ENCODE assay signal across 32 mouse cellular contexts in genomic region chr6:92854873-92855272, GRCm38 (mm10). TPM values are rescaled to one million over a fixed set of nuclear protein-coding genes. Genes with fewer than 3 reads are reported as not detected.
DNase-seq lines count a peak whose midpoint lies in the region; ATAC-seq and TF ChIP-seq lines count a peak whose summit lies in the region.
"Had no signal": no experiment of that assay in that cellular context is flagged by ENCODE, and none has a peak within 500 bp of the region (broad histone marks: within the 10 kb centered on the region; RNA-seq: fewer than 3 reads in every experiment).

No protein-coding gene starts in this region.

- peaks cover 47% of the 10 kb centered on the region for H3K4me1 ChIP-seq in heart, embryonic 10.5 days
- H3K4me1 ChIP-seq in lung, embryonic 14.5 days (ENCODE audit: insufficient read depth), result no peaks in the 10 kb centered on the region
- peaks cover 15% of the 10 kb centered on the region for H3K4me1 ChIP-seq in lung, embryonic 16.5 days (replicated peaks; ENCODE audit: control insufficient read depth, insufficient read depth, low read length)
- H3K4me1 ChIP-seq: embryonic facial prominence, embryonic 15.5 days had no signal

- intact Hi-C loops in heart, postnatal 25 days (cut with DNase I), result no loop called here
- intact Hi-C loops in left cerebral cortex, postnatal 14 days (cut with DNase I), result no loop called here

- no peak for DNase-seq in heart, embryonic 10.5 days (ENCODE audit: low spot score)
- DNase-seq in heart, postnatal 25 days (ENCODE audit: low spot score), result no peak
- DNase-seq in lung, embryonic 14.5 days, result peak; percentile 42
- DNase-seq in lung, postnatal 36 days, result peak; percentile 74
- no peak for DNase-seq in gastrocnemius, adult 8-10 months (ENCODE audit: low spot score in 2 of 2)
- no peak for DNase-seq in left cerebral cortex, postnatal 14 days (ENCODE audit: low spot score in 2 of 2)
- DNase-seq: adrenal gland, adult 2 months; adrenal gland, postnatal 14 days; B cell, adult 2 months; cerebellum, adult 11 months; cerebellum, adult 2 months; cerebellum, adult 9-11 months; cerebellum, postnatal 25 days; forebrain, postnatal 0 days; gastrocnemius, adult 2 months; gastrocnemius, postnatal 25 days; heart, adult 2 months; heart, postnatal 10 days; heart, postnatal 4 days had no signal

- no peak for TF ChIP-seq CTCF in lung, embryonic 14.5 days (IDR thresholded peaks at IDR 0.05; ENCODE audit: low read depth)

- no peak overlapping the region for H3K9ac ChIP-seq in lung, embryonic 14.5 days
- no peak overlapping the region for H3K9ac ChIP-seq in lung, embryonic 16.5 days (ENCODE audit: low read length)
- H3K9ac ChIP-seq: embryonic facial prominence, embryonic 12.5 days; embryonic facial prominence, embryonic 15.5 days; forebrain, postnatal 0 days; heart, embryonic 12.5 days; heart, embryonic 15.5 days; hindbrain, embryonic 15.5 days had no signal

- peaks cover 46% of the 10 kb centered on the region for H3K36me3 ChIP-seq in heart, embryonic 10.5 days
- H3K36me3 ChIP-seq in lung, embryonic 14.5 days (ENCODE audit: insufficient read depth), result peaks cover 39% of the 10 kb centered on the region
- H3K36me3 ChIP-seq in lung, embryonic 16.5 days (ENCODE audit: control insufficient read depth, insufficient read depth, low read length), result peaks cover 23% of the 10 kb centered on the region
- H3K36me3 ChIP-seq: embryonic facial prominence, embryonic 15.5 days; G1E; hindbrain, embryonic 15.5 days had no signal

- peak; percentile 49; the same call in 1 of the 2 replicates for ATAC-seq in lung, embryonic 14.5 days (ENCODE audit: insufficient read depth)
- peak; percentile 80 for ATAC-seq in lung, embryonic 16.5 days (ENCODE audit: low read depth)
- ATAC-seq: forebrain, embryonic 14.5 days; forebrain, postnatal 0 days had no signal

- no peak overlapping the region for H3K4me3 ChIP-seq in heart, embryonic 10.5 days
- no peak overlapping the region for H3K4me3 ChIP-seq in lung, embryonic 14.5 days (ENCODE audit: low read depth, low read length)
- no peak overlapping the region for H3K4me3 ChIP-seq in lung, embryonic 16.5 days (ENCODE audit: low read length)
- H3K4me3 ChIP-seq: embryonic facial prominence, embryonic 12.5 days; embryonic facial prominence, embryonic 15.5 days; gastrocnemius, adult 2 months; heart, adult 2 months; heart, embryonic 12.5 days; heart, embryonic 15.5 days; hindbrain, embryonic 15.5 days had no signal

- H3K27me3 ChIP-seq in heart, embryonic 10.5 days (ENCODE audit: insufficient read depth, poor library complexity, severe bottlenecking), result no peaks in the 10 kb centered on the region
- H3K27me3 ChIP-seq in lung, embryonic 14.5 days (ENCODE audit: insufficient read depth, low read length), result no peaks in the 10 kb centered on the region
- H3K27me3 ChIP-seq in lung, embryonic 16.5 days (ENCODE audit: control insufficient read depth, insufficient read depth, low read depth, low read length), result no peaks in the 10 kb centered on the region
- H3K27me3 ChIP-seq: CH12.LX; embryonic facial prominence, embryonic 12.5 days; embryonic facial prominence, embryonic 15.5 days; heart, embryonic 12.5 days; heart, embryonic 15.5 days had no signal

- H3K27ac ChIP-seq in heart, embryonic 10.5 days, result peak overlapping the region; percentile 29; the same call in 1 of the 2 replicates
- peak overlapping the region; percentile 47; the same call in 1 of the 2 replicates for H3K27ac ChIP-seq in lung, embryonic 14.5 days (ENCODE audit: low read depth)
- H3K27ac ChIP-seq in lung, embryonic 16.5 days (ENCODE audit: low read length), result peak overlapping the region; percentile 68
- H3K27ac ChIP-seq: embryonic facial prominence, embryonic 12.5 days; embryonic facial prominence, embryonic 15.5 days; gastrocnemius, adult 2 months; heart, adult 2 months; hindbrain, embryonic 15.5 days had no signal

- no peak overlapping the region for H3K4me2 ChIP-seq in lung, embryonic 14.5 days
- no peak overlapping the region for H3K4me2 ChIP-seq in lung, embryonic 16.5 days (ENCODE audit: low read depth, low read length)
- H3K4me2 ChIP-seq: embryonic facial prominence, embryonic 12.5 days; embryonic facial prominence, embryonic 15.5 days; heart, embryonic 12.5 days; heart, embryonic 15.5 days; hindbrain, embryonic 15.5 days had no signal

- WGBS in heart, embryonic 10.5 days, result 70% methylated on average over 4 of the region's 4 CpGs
- WGBS in lung, embryonic 14.5 days, result 61% methylated on average over 4 of the region's 4 CpGs
- 52% methylated on average over 4 of the region's 4 CpGs for WGBS in lung, embryonic 16.5 days

- H3K9me3 ChIP-seq in heart, embryonic 10.5 days, result no peaks in the 10 kb centered on the region
- H3K9me3 ChIP-seq in lung, embryonic 14.5 days (ENCODE audit: low read depth, low read length), result no peaks in the 10 kb centered on the region
- no peaks in the 10 kb centered on the region for H3K9me3 ChIP-seq in lung, embryonic 16.5 days (ENCODE audit: control insufficient read depth, low read length)
- H3K9me3 ChIP-seq: embryonic facial prominence, embryonic 12.5 days; embryonic facial prominence, embryonic 15.5 days; heart, embryonic 12.5 days; heart, embryonic 15.5 days; hindbrain, embryonic 15.5 days had no signal

RNA-seq across cellular contexts. Expression of gene Gm15737, which starts 14.3 kb away (rescaled TPM):
- polyA plus RNA-seq in heart, embryonic 10.5 days (2016; fragmentation: Nextera tagmentation; extraction: Ambion mirVana), result 0.10 and 0.17 TPM in 2 replicates
- total RNA-seq in heart, postnatal 25 days (2021), result under 1 TPM; 0.29 to 0.39 TPM
- 0.16 and 0.20 TPM in 2 replicates for polyA plus RNA-seq in lung, embryonic 14.5 days (2014; fragmentation: Nextera tagmentation; extraction: Ambion mirVana)
- 0.05 and 0.19 TPM in 2 replicates for polyA plus RNA-seq in lung, embryonic 16.5 days (2015; fragmentation: Nextera tagmentation; extraction: Ambion mirVana)
- under 1 TPM; 0.25 to 0.73 (median 0.56) TPM for total RNA-seq in gastrocnemius, adult 8-10 months (2022)
- not detected for total RNA-seq in left cerebral cortex, postnatal 14 days (2021)
- total RNA-seq: adrenal gland, postnatal 14 days; CH12.LX; common myeloid progenitor, adult 5-6 weeks; forebrain, postnatal 0 days had no signal
- polyA plus RNA-seq: cerebellum, adult 2 months; forebrain, embryonic 11.5 days; forebrain, embryonic 14.5 days; forebrain, postnatal 0 days; frontal cortex, adult 2 months; G1E; hindbrain, embryonic 11.5 days; hindbrain, embryonic 15.5 days had no signal

RNA-seq across cellular contexts. Expression of gene A730049H05Rik, which starts 38.6 kb away (rescaled TPM):
- 0.99 and 1.7 TPM in 2 replicates for polyA plus RNA-seq in heart, embryonic 10.5 days (2016; fragmentation: Nextera tagmentation; extraction: Ambion mirVana)
- total RNA-seq in heart, postnatal 25 days (2021), result under 1 TPM in 1 of 2 experiments, not detected in 1; 0.10 TPM
- polyA plus RNA-seq in lung, embryonic 14.5 days (2014; fragmentation: Nextera tagmentation; extraction: Ambion mirVana), result 0.68 and 1.1 TPM in 2 replicates
- 0.73 and 1.0 TPM in 2 replicates for polyA plus RNA-seq in lung, embryonic 16.5 days (2015; fragmentation: Nextera tagmentation; extraction: Ambion mirVana)
- total RNA-seq in gastrocnemius, adult 8-10 months (2022), result under 1 TPM in 1 of 4 experiments, not detected in 3; 0.15 TPM
- total RNA-seq in left cerebral cortex, postnatal 14 days (2021), result not detected
- total RNA-seq: CH12.LX; common myeloid progenitor, adult 5-6 weeks had no signal
- polyA plus RNA-seq: forebrain, embryonic 14.5 days; frontal cortex, adult 2 months; G1E; heart, adult 2 months had no signal

Comparison
In these comparisons a context has a peak if more than half of its experiments do, and no peak if none do; other contexts are left out.
1. DNase-seq: peak in lung, embryonic 14.5 days (single experiment) and lung, postnatal 36 days (single experiment); none in heart, embryonic 10.5 days (single experiment), heart, postnatal 25 days (single experiment), gastrocnemius, adult 8-10 months (0 of 2) and left cerebral cortex, postnatal 14 days (0 of 2).
2. Peak in every context shown above with its lines, with median percentiles within 50 percentile points of each other: H3K27ac ChIP-seq.